Mouse (Mus musculus) heart, adult 2 months (tissue): Measurements from ENCODE around the gene Creb1.

Experiments
- CTCF ChIP-seq: fragments of 200-600 bp; IDR thresholded peaks from 2 replicates; pipeline ENCODE4 v1.8.1; 2022; ENCODE audit warnings: antibody characterized with exemption, mild to moderate bottlenecking, moderate library complexity
- EP300 ChIP-seq: fragments of 200-500 bp; IDR thresholded peaks from 2 replicates; pipeline ENCODE4 v1.6.1; 2011; ENCODE audit warnings: low read depth, low read length, control low read depth; ENCODE audit not compliant: insufficient read depth
- POLR2A ChIP-seq: fragments of 200-500 bp; IDR thresholded peaks from 2 replicates; pipeline ENCODE4 v1.6.1; 2011; ENCODE audit warnings: mild to moderate bottlenecking, low read depth, low read length, control low read depth; ENCODE audit not compliant: insufficient read depth

DNA sequence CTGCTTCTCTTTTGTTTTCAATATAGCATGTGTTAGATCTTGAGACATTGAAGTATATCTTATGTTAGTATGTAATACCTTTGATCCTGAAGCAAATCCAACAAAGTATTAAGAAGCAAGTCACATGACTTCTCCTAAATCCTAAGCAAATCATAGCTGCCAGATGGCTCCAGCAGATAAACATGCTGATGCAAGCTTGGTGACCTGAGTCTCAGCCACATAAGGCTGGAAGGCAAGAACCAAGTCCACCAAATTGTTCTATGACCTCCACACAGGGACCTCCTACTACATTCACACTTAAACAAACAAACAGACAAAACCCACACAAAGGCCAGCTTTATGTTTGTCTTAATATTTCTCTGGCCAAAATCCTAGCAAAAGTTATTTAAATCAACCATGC, 35.8 kb downstream of the Creb1 start:
- TF ChIP-seq POLR2A (no peak), CTCF (no peak), EP300 (no peak)
